Mouse (Mus musculus) heart, embryonic 16.5 days (tissue): ENCODE data around the gene Nudt14. TPM values are rescaled to one million over a fixed set of nuclear protein-coding genes. Genes with fewer than 3 reads are reported as not detected.

Experiments used
- ATAC-seq: fragments of 200-750 bp; cut with Nextera tagmentation; replicated peaks from 2 replicates; pipeline ENCODE4 v1.8.0; 2017; ENCODE audit warnings: moderate number of reproducible peaks; ENCODE audit not compliant: insufficient read depth, low FRiP score; ENCODE audit errors: extremely low read depth
- H3K27ac ChIP-seq: fragments of 300-500 bp; sonication (generic); 2 replicates; pipeline ENCODE4 v1.5.1; 2014; ENCODE audit warnings: mild to moderate bottlenecking, low read length, control low read depth, moderate library complexity
- H3K27me3 ChIP-seq: fragments of 300-500 bp; sonication (generic); 2 replicates; pipeline ENCODE4 v1.6.1; 2014; ENCODE audit warnings: low read length, mixed read lengths; ENCODE audit not compliant: control insufficient read depth, insufficient read depth
- H3K36me3 ChIP-seq: fragments of 300-500 bp; sonication (generic); 2 replicates; pipeline ENCODE4 v1.6.1; 2014; ENCODE audit not compliant: control insufficient read depth, insufficient read depth
- H3K4me1 ChIP-seq: fragments of 300-500 bp; sonication (generic); 2 replicates; pipeline ENCODE4 v1.6.1; 2014; ENCODE audit warnings: low read length, mixed read lengths; ENCODE audit not compliant: control insufficient read depth, insufficient read depth
- H3K4me2 ChIP-seq: fragments of 300-500 bp; sonication (generic); 2 replicates; pipeline ENCODE4 v1.6.1; 2014; ENCODE audit warnings: low read depth, mild to moderate bottlenecking, control low read depth, low read length
- H3K4me3 ChIP-seq: fragments of 300-500 bp; sonication (generic); 2 replicates; pipeline ENCODE4 v1.5.1; 2014; ENCODE audit warnings: mild to moderate bottlenecking, control low read depth, low read length
- H3K9ac ChIP-seq: fragments of 300-500 bp; sonication (generic); 2 replicates; pipeline ENCODE4 v1.6.1; 2014; ENCODE audit warnings: low read length, control low read depth
- H3K9me3 ChIP-seq: fragments of 300-500 bp; sonication (generic); replicated peaks from 2 replicates; pipeline ENCODE4 v1.6.1; 2016; ENCODE audit warnings: low read length; ENCODE audit not compliant: control insufficient read depth
- whole genome bisulfite sequencing: fragments of 180-500 bp; shearing (Covaris S2); extraction: QIAGEN DNeasy Blood & Tissue Kit; methylation state at CpG from one replicate; pipeline ENCODE4 v1.1.7; 2014; 5-methylcytosine and 5-hydroxymethylcytosine counted together
- polyA plus RNA-seq: library from polyadenylated mRNA; unstranded; fragments of >200 nt; fragmentation: Nextera tagmentation; extraction: Ambion mirVana; gene quantifications from 2 replicates; pipeline ENCODE4 v1.2.1, GENCODE M21; 2015

The Nudt14 gene
- polyA plus RNA-seq, 1 experiment from 2014 or later = 36.0 TPM

DNA sequence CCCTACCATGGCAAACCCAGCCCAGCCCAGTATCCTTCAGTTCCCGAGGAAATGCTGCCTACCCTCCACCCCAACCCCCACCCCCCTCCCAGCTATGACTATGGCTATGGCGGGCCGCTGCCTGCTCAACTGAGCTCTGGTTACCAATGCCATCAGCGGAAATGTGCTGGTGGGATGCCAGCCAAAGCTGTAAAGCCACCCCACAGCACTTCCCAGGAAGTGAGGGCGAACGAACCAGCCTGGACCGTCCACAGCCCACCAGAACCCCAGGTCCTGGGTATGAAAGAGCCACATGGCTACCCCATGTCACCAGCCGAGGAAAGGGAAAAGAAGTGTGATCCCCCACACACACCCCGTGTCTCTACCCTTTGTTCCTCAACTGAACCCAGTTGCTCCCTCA is 1.2 kb downstream of the Nudt14 start:
- H3K4me2 ChIP-seq = no peak overlapping the region
- peaks cover 7% of the 10 kb centered on the region for H3K4me1 ChIP-seq
- no peak overlapping the region for H3K27ac ChIP-seq
- no peak overlapping the region for H3K4me3 ChIP-seq
- H3K27me3 ChIP-seq = no peaks in the 10 kb centered on the region
- 78% methylated on average over 9 of the region's 9 CpGs for WGBS
- H3K36me3 ChIP-seq = no peaks in the 10 kb centered on the region
- H3K9ac ChIP-seq = no peak overlapping the region
- ATAC-seq = no peak
- H3K9me3 ChIP-seq = no peaks in the 10 kb centered on the region

DNA sequence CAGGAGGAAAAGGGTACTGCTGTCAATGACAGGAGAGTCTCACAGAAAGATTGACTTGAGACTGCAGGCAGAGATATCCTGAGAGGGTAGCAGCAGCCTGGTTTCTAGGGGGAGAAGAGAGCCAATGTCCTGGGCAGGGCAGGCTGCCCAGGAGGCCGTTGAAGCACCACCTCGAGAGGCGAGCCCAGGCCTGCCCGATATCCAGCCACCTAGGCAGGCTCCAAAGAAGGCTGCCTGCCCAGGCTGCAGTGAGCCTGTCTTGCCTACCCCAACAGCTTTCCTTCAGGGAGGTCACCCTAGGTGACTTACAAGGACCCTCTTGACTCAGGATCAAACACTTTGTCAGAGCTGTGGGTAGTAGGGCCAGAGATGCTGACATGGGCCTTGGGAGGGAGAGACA is 1.7 kb downstream of the Nudt14 start:
- no peak for ATAC-seq

GRCm38 (mm10) chr12:112938873-112939565 is 2.9 kb downstream of the Nudt14 start:
- H3K27ac ChIP-seq = no peak overlapping the region
- WGBS = 64% methylated on average over 10 of the region's 10 CpGs
- no peaks in the 10 kb centered on the region for H3K9me3 ChIP-seq
- peaks cover 7% of the 10 kb centered on the region for H3K4me1 ChIP-seq
- no peak overlapping the region for H3K9ac ChIP-seq
- ATAC-seq = no peak
- H3K4me3 ChIP-seq = no peak overlapping the region
- no peaks in the 10 kb centered on the region; the same call in 1 of the 2 replicates for H3K27me3 ChIP-seq
- H3K36me3 ChIP-seq = no peaks in the 10 kb centered on the region
- H3K4me2 ChIP-seq = no peak overlapping the region

More for the DNA sequence above, 1.7 kb downstream of the Nudt14 start:
- Histone ChIP-seq H3K4me3 (no peak overlapping the region), H3K36me3 (no peaks in the 10 kb centered on the region), H3K4me2 (no peak overlapping the region), H3K27ac (no peak overlapping the region), H3K27me3 (no peaks in the 10 kb centered on the region), H3K9ac (no peak overlapping the region), H3K9me3 (no peaks in the 10 kb centered on the region), H3K4me1 (peaks cover 7% of the 10 kb centered on the region)
- 64% methylated on average over 4 of the region's 4 CpGs for WGBS

- Histone ChIP-seq H3K4me1 (peaks cover 7% of the 10 kb centered on the region), H3K4me3 (no peak overlapping the region), H3K4me2 (no peak overlapping the region), H3K27me3 (no peaks in the 10 kb centered on the region; the same call in 1 of the 2 replicates), H3K36me3 (no peaks in the 10 kb centered on the region), H3K9me3 (no peaks in the 10 kb centered on the region), H3K27ac (no peak overlapping the region), H3K9ac (no peak overlapping the region)
- ATAC-seq = no peak
- WGBS = 72% methylated on average over 10 of the region's 10 CpGs
Observed at GRCm38 (mm10) chr12:112938366-112938765, 3.6 kb downstream of the Nudt14 start.

- Histone ChIP-seq H3K4me2 (no peak overlapping the region), H3K27me3 (no peaks in the 10 kb centered on the region; the same call in 1 of the 2 replicates), H3K9ac (0 out of 2 replicates have a peak overlapping the region, but pooled peaks have one; percentile 30), H3K4me1 (peaks cover 8% of the 10 kb centered on the region), H3K27ac (no peak overlapping the region), H3K9me3 (no peaks in the 10 kb centered on the region), H3K4me3 (no peak overlapping the region), H3K36me3 (no peaks in the 10 kb centered on the region)
- ATAC-seq = no peak
- WGBS = 42% methylated on average over 9 of the region's 9 CpGs
Observed at GRCm38 (mm10) chr12:112937906-112938305, 4.0 kb downstream of the Nudt14 start.

DNA sequence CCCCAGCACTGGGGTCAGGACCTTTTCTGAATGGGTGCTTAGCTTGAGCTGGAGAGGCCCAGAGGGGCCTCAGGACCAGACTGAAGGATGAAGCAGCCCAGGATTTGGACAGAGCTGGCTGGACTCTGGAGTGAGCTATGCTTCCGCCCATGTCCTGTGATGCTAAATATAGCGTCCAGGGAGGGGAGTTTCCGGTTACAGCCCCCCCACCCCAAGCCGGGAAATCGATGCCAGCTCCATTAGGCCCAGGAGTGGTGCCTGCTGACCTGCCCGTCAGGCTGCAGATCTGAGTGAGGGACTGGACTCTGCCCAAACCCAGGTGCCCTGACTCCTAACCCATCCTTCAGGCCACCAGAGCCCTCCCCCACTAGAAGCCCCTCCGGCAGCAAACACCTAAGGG is 9.3 kb downstream of the Nudt14 start:
- Histone ChIP-seq H3K27me3 (peaks cover 26% of the 10 kb centered on the region), H3K36me3 (no peaks in the 10 kb centered on the region), H3K27ac (no peak overlapping the region), H3K4me2 (no peak overlapping the region), H3K4me1 (peaks cover 18% of the 10 kb centered on the region), H3K4me3 (no peak overlapping the region), H3K9me3 (no peaks in the 10 kb centered on the region), H3K9ac (no peak overlapping the region)
- 24% methylated on average over 7 of the region's 7 CpGs for WGBS
- no peak for ATAC-seq

DNA sequence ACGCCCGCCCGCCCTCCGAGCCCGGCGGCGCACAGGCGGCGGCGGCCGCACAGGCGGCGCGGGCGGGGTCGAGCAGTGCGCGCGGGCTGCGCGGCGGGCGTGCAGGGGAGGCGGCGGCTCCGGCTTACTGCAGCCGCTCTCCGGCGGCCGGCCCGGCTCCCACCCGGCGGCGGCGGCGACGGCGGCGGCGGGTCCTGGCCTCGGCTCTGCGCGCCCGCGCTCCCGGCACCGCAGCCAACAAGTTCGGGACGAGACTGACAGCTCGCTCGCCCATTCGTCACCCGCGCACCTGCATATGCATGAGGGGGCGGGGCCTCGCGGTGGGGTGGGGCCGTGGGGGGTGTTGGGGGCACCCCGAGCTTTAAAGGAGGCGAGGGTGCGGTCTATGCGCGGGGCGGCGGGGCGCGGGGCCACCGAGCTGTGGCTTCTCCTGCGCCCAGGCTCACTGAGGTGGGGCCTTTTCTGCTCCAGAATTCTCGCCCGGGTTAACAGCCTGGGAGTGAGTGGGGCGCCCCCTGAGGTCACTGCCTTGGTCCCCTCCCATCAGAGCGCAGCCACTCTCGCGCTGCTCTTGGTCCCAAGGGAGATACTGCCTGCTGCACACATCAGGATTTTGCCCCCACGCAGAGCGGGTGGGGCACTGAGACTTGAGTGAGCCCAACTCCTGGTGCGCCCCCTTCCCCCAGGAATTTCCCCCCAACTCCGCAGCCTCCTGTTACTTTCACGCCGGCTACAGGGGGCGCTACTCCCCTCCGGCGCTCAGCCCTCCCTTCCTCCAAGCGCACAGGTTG is 12.2 kb downstream of the Nudt14 start, which contains the start of gene Jag2:
TSS of gene Jag2 (minus strand) at position 215 of the 791 bp plus-strand sequence.
- Histone ChIP-seq H3K27ac (peak within 1 kb of the TSS; percentile 50), H3K27me3 (peaks cover 53% of the 10 kb centered on the region), H3K4me1 (peaks cover 23% of the 10 kb centered on the region), H3K4me2 (peak within 1 kb of the TSS; percentile 94), H3K36me3 (no peaks in the 10 kb centered on the region), H3K9ac (peak within 1 kb of the TSS; percentile 74), H3K9me3 (no peaks in the 10 kb centered on the region), H3K4me3 (peak within 1 kb of the TSS; percentile 67)
- WGBS = 1% methylated on average over 48 of the region's 85 CpGs
- ATAC-seq = peak; percentile 61

- 2% methylated on average over 112 of the region's 124 CpGs for WGBS
- Histone ChIP-seq H3K9ac (peak overlapping the region; percentile 74), H3K4me2 (peak overlapping the region; percentile 94), H3K27ac (peak overlapping the region; percentile 50), H3K4me3 (peak overlapping the region; percentile 67), H3K4me1 (peaks cover 23% of the 10 kb centered on the region), H3K36me3 (no peaks in the 10 kb centered on the region), H3K27me3 (peaks cover 63% of the 10 kb centered on the region), H3K9me3 (no peaks in the 10 kb centered on the region)
- peak; percentile 33 for ATAC-seq
Observed at GRCm38 (mm10) chr12:112928401-112929241, 13.3 kb downstream of the Nudt14 start.
